Mouse (Mus musculus) heart, embryonic 10.5 days (tissue): Measurements from ENCODE around the gene Olfr1494. TPM values are rescaled to one million over a fixed set of nuclear protein-coding genes. Genes with fewer than 3 reads are reported as not detected.

ENCODE experiments used
- DNase-seq: peaks from one replicate; pipeline ENCODE4 v3.0.0-alpha.2; 2017; ENCODE audit warnings: low spot score
- H3K27ac ChIP-seq: fragments of 300-500 bp; sonication (generic); 2 replicates; pipeline ENCODE4 v1.5.1; 2016; ENCODE audit warnings: mild to moderate bottlenecking
- H3K27me3 ChIP-seq: fragments of 300-500 bp; sonication (generic); 2 replicates; pipeline ENCODE4 v1.6.1; 2016; ENCODE audit warnings: mild to moderate bottlenecking; ENCODE audit not compliant: poor library complexity, insufficient read depth, severe bottlenecking
- H3K36me3 ChIP-seq: fragments of 300-500 bp; sonication (generic); 2 replicates; pipeline ENCODE4 v1.6.1; 2016; ENCODE audit warnings: mild to moderate bottlenecking, moderate library complexity
- H3K4me1 ChIP-seq: fragments of 300-500 bp; sonication (generic); 2 replicates; pipeline ENCODE4 v1.6.1; 2016; ENCODE audit warnings: mild to moderate bottlenecking
- H3K4me3 ChIP-seq: fragments of 300-500 bp; sonication (generic); 2 replicates; pipeline ENCODE4 v1.5.1; 2016; ENCODE audit warnings: mild to moderate bottlenecking, moderate library complexity
- H3K9me3 ChIP-seq: fragments of 300-500 bp; sonication (generic); 2 replicates; pipeline ENCODE4 v1.6.1; 2016; ENCODE audit warnings: mild to moderate bottlenecking, moderate library complexity
- WGBS: fragments of 180-500 bp; shearing (Covaris S2); methylation state at CpG from one replicate; pipeline ENCODE4 v1.1.7; 2016; 5-methylcytosine and 5-hydroxymethylcytosine counted together
- polyA plus RNA-seq: library from polyadenylated mRNA; unstranded; fragments of >200 nt; fragmentation: Nextera tagmentation; extraction: Ambion mirVana; gene quantifications from 2 replicates; pipeline ENCODE4 v1.2.1, GENCODE M21; 2016

The Olfr1494 gene
- polyA plus RNA-seq: not detected in 2 replicates

DNA sequence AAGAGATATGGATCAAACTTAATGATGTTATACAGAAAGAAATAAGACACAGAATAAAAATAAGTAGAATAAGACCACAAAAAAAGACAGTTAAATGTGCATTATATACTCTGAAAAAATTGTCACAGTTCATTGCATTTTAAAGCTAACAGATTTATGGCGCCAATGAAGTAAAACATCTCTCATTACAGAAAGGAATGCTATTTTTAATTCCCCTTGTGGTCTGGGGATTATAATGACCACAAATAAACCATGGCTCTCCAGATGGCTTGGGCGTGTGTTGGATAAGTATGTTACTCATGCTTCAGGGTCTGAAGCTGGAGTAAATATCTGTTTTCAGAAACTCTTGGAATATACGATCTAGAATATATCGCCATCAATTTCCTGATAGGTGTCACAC lies at the start of gene Olfr1494:
Gene Olfr1494 (plus strand): TSS at position 301 of the 400 bp plus-strand sequence.
- no peak for DNase-seq
- Histone ChIP-seq H3K36me3 (no peaks in the 10 kb centered on the region), H3K4me1 (no peaks in the 10 kb centered on the region), H3K9me3 (peaks cover 4% of the 10 kb centered on the region; the same call in 1 of the 2 replicates), H3K27ac (no peak within 1 kb of the TSS), H3K4me3 (no peak within 1 kb of the TSS), H3K27me3 (no peaks in the 10 kb centered on the region)
- WGBS: 84% methylated on average over 4 of the region's 4 CpGs

DNA sequence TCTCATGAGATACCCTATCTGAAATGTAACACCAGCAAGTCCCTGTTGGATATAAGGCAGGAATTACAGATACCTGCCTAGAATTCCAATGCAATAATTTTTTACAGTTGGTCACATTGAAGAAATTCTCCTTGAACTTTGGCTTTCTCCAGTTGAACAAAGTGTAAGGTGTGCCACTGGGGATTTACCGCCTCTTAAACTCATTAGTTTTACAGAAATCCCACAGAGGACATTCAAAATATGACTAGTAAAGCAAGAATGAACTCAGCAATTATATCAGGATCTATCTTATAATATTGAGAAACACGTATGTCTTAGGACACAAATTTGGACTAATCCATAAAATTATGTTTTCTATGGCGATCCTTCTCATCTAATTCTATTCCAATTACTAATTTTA lies 42.6 kb upstream of the Olfr1494 start, which contains the start of gene Olfr1491:
Gene Olfr1491 (plus strand): TSS at position 301 of the 400 bp plus-strand sequence.
- H3K27ac ChIP-seq: no peak within 1 kb of the TSS
- H3K27me3 ChIP-seq: no peaks in the 10 kb centered on the region
- H3K4me3 ChIP-seq: no peak within 1 kb of the TSS
- H3K9me3 ChIP-seq: no peaks in the 10 kb centered on the region
- no peak for DNase-seq
- H3K36me3 ChIP-seq: no peaks in the 10 kb centered on the region
- no peaks in the 10 kb centered on the region for H3K4me1 ChIP-seq
- 72% methylated on average over 3 of the region's 3 CpGs for WGBS

DNA sequence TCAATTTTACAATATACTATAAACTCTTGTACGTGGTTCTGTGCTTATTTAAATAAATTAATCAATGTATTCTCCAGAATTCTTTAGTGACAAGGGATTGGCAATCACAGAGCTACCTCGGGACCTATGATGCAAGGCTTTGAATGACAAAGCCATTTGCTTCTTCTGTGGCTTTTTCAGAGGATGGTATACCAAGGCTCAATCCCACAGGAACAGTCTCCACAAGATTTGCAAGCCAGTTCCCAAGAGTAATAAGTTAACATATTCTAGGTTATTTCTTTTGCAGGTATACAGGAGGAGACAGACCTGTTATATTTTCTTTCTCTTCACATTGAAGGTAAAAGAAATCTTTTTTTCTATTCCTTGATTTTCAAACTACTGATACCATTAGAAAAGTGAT lies 16.6 kb upstream of the Olfr1494 start, which contains the start of gene Olfr1493-ps1:
Gene Olfr1493-ps1 (plus strand): TSS at position 301 of the 400 bp plus-strand sequence.
- no peaks in the 10 kb centered on the region for H3K27me3 ChIP-seq
- 65% methylated on average over 2 of the region's 2 CpGs for WGBS
- H3K27ac ChIP-seq: no peak within 1 kb of the TSS
- H3K9me3 ChIP-seq: 0 out of 2 replicates have a peak, but pooled peaks cover 6% of the 10 kb centered on the region
- H3K4me1 ChIP-seq: no peaks in the 10 kb centered on the region
- no peak for DNase-seq
- no peak within 1 kb of the TSS for H3K4me3 ChIP-seq
- no peaks in the 10 kb centered on the region for H3K36me3 ChIP-seq

DNA sequence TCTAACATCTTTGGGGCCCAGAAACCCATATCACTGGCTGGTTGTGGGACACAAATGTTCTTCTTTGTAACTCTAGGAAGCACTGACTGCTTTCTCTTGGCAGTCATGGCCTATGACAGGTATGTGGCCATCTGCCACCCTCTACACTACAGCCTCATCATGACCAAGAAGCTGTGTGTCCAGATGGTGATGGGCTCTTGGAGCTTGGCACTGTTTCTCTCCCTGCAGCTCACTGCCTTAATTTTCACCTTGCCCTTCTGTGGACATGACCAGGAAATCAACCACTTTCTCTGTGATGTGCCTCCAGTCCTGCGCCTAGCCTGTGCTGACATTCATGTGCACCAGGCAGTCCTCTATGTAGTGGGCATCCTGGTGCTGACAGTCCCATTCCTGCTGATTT lies 9.8 kb downstream of the Olfr1494 start:
- Histone ChIP-seq H3K9me3 (no peaks in the 10 kb centered on the region), H3K27me3 (no peaks in the 10 kb centered on the region), H3K36me3 (no peaks in the 10 kb centered on the region), H3K4me3 (no peak overlapping the region), H3K4me1 (no peaks in the 10 kb centered on the region), H3K27ac (no peak overlapping the region)
- WGBS: 78% methylated on average over 1 of the region's 1 CpGs
- DNase-seq: no peak

DNA sequence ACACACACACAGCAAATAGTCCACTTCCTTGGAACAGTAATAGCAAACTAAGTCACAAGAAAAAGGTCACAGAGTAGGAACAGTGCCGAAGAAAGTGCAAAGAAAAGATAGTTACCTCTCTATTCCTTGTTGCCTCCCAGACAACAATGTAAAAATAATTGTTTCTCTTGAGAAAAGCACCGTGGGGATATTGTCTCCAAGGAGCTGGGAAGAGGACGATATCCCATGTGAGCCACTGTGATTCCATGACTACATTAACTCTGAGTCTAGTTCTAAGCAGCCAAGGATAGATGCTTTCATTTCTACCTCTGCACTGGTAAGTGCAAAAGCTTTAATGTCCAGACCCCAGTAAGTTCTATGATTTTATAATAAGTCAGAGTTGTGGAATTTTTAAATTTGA lies 24.8 kb downstream of the Olfr1494 start, which contains the start of gene Olfr1495:
Gene Olfr1495 (plus strand): TSS at position 301 of the 400 bp plus-strand sequence.
- no peak for DNase-seq
- WGBS: 70% methylated on average over 3 of the region's 3 CpGs

DNA sequence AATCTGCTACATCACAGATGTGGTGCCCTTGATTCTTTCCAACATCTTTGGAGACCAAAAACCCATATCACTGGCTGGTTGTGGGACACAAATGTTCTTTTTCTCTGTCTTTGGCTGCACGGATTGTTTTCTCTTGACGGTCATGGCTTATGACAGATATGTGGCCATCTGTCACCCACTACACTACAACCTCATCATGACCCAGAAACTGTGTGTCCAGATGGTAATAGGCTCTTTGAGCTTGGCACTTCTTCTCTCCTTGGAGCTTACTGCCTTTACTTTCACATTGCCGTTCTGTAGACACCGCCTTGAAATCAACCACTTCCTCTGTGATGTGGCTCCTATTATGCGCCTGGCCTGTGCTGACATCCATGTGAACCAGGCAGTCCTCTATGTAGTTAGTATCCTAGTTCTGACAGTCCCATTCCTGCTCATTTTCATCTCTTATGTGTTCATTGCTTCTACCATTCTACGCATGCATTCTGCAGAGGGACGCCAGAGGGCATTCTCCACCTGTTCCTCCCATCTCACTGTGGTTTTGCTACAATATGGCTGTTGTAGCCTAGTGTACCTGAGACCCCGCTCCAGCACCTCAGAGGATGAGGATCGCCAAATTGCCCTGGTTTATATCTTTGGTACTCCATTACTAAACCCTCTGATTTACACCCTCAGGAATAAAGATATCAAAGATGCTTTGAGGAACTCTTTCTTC lies 29.2 kb downstream of the Olfr1494 start:
- Histone ChIP-seq H3K4me1 (no peaks in the 10 kb centered on the region), H3K4me3 (no peak overlapping the region), H3K27ac (no peak overlapping the region), H3K9me3 (0 out of 2 replicates have a peak, but pooled peaks cover 3% of the 10 kb centered on the region), H3K27me3 (no peaks in the 10 kb centered on the region), H3K36me3 (no peaks in the 10 kb centered on the region)
- DNase-seq: no peak
- 85% methylated on average over 9 of the region's 9 CpGs for WGBS

More for the DNA sequence above, 24.8 kb downstream of the Olfr1494 start, which contains the start of gene Olfr1495:
- H3K27me3 ChIP-seq: no peaks in the 10 kb centered on the region
- no peak within 1 kb of the TSS for H3K27ac ChIP-seq
- no peaks in the 10 kb centered on the region for H3K4me1 ChIP-seq
- no peak within 1 kb of the TSS for H3K4me3 ChIP-seq
- H3K36me3 ChIP-seq: no peaks in the 10 kb centered on the region
- H3K9me3 ChIP-seq: 0 out of 2 replicates have a peak, but pooled peaks cover 3% of the 10 kb centered on the region

DNA sequence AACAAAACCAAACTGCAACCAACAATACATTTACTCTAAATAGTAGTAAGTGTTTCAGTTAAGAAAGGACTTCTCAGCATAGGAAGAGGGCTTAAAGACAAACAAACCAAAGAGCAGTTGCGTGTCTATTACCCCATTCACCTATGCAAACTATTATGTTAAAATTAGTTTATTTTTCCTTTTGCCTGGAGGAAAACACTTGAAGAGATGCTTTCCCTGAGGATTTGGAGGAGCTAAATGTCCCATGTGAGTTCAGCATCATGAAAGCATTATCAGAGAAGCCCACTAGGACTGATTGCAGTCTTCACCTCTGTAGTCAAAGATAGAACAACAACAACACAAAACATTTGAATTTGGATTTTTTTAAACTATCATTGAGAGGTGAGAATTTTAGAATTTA lies 38.0 kb downstream of the Olfr1494 start, which contains the start of gene Olfr1496:
Gene Olfr1496 (plus strand): TSS at position 301 of the 400 bp plus-strand sequence.
- H3K4me1 ChIP-seq: no peaks in the 10 kb centered on the region
- H3K27ac ChIP-seq: no peak within 1 kb of the TSS
- no peak within 1 kb of the TSS for H3K4me3 ChIP-seq
- H3K9me3 ChIP-seq: no peaks in the 10 kb centered on the region
- no peaks in the 10 kb centered on the region for H3K27me3 ChIP-seq
- no peak for DNase-seq
- no peaks in the 10 kb centered on the region for H3K36me3 ChIP-seq
- WGBS: 81% methylated on average over 1 of the region's 1 CpGs

DNA sequence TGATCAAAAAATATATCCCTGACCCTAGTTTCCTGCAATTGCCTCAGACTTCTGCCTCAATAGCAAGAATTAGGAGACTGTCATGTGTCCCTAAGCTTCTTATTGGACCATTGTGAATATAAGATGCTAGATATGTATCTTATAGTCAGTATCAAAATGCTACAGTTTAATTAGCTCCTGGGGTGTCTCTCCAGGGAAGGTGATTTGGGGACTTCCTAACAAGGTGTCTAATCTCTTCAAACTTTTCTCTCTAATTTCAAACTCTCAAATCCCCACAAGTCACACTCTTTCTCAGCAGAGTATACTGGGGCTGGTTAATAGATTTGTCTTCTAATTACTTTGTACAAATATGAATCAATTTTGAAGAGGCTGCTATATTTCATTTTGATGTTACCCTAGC lies 58.6 kb downstream of the Olfr1494 start, which contains the start of gene Olfr1497:
Gene Olfr1497 (minus strand): TSS at position 101 of the 400 bp plus-strand sequence.
- no peaks in the 10 kb centered on the region for H3K27me3 ChIP-seq
- no peak for DNase-seq
- H3K4me3 ChIP-seq: no peak within 1 kb of the TSS
- H3K36me3 ChIP-seq: no peaks in the 10 kb centered on the region
- H3K27ac ChIP-seq: no peak within 1 kb of the TSS
- H3K9me3 ChIP-seq: no peaks in the 10 kb centered on the region
- H3K4me1 ChIP-seq: no peaks in the 10 kb centered on the region

Other genes with a start within 250 kb of the Olfr1494 start
- not detected in 2 replicates for gene Olfr1477, start 239.2 kb upstream of the Olfr1494 start, polyA plus RNA-seq
- gene Olfr1480, start 211.8 kb upstream of the Olfr1494 start, polyA plus RNA-seq: not detected in 2 replicates
- not detected in 2 replicates for gene Olfr1484, start 156.2 kb upstream of the Olfr1494 start, polyA plus RNA-seq
- not detected in 2 replicates for gene Olfr1487, start 122.4 kb upstream of the Olfr1494 start, polyA plus RNA-seq
- gene Olfr1489, start 108.1 kb upstream of the Olfr1494 start, polyA plus RNA-seq: not detected in 2 replicates
- not detected in 2 replicates for gene Olfr1490, start 88.6 kb upstream of the Olfr1494 start, polyA plus RNA-seq
- not detected in 2 replicates for gene Olfr1491, start 42.5 kb upstream of the Olfr1494 start, polyA plus RNA-seq
- not detected in 2 replicates for gene Olfr1493-ps1, start 16.4 kb upstream of the Olfr1494 start, polyA plus RNA-seq
- not detected in 2 replicates for gene Olfr1495, start 24.9 kb downstream of the Olfr1494 start, polyA plus RNA-seq
- not detected in 2 replicates for gene Olfr1496, start 38.1 kb downstream of the Olfr1494 start, polyA plus RNA-seq
- not detected in 2 replicates for gene Olfr1497, start 58.5 kb downstream of the Olfr1494 start, polyA plus RNA-seq
- not detected in 2 replicates for gene Olfr1499, start 79.7 kb downstream of the Olfr1494 start, polyA plus RNA-seq
- gene Olfr1500, start 90.8 kb downstream of the Olfr1494 start, polyA plus RNA-seq: not detected in 2 replicates
- gene Olfr1501, start 111.0 kb downstream of the Olfr1494 start, polyA plus RNA-seq: not detected in 2 replicates
- not detected in 2 replicates for gene Olfr1502, start 122.1 kb downstream of the Olfr1494 start, polyA plus RNA-seq
- not detected in 2 replicates for gene Olfr1504, start 158.2 kb downstream of the Olfr1494 start, polyA plus RNA-seq
- gene Olfr1505, start 173.8 kb downstream of the Olfr1494 start, polyA plus RNA-seq: not detected in 2 replicates